Mouse (Mus musculus): ENCODE data around the gene Tsc1. TPM values are rescaled to one million over a fixed set of nuclear protein-coding genes. Genes with fewer than 3 reads are reported as not detected.

Gene Tsc1
- polyA plus RNA-seq, 1 experiment from 2014 or later, result 9.8 TPM

- Histone ChIP-seq H3K9ac (ENCODE audit: low read depth, low read length) (peak overlapping the region; percentile 82), H3K27ac (ENCODE audit: low read length) (peak overlapping the region; percentile 98), H3K36me3 (ENCODE audit: control insufficient read depth, insufficient read depth) (no peaks in the 10 kb centered on the region), H3K4me2 (ENCODE audit: low read depth, low read length) (peak overlapping the region; percentile 84), H3K4me1 (ENCODE audit: control insufficient read depth, low read depth, low read length) (peaks cover 40% of the 10 kb centered on the region), H3K27me3 (ENCODE audit: control insufficient read depth, insufficient read depth, low read depth, low read length) (no peaks in the 10 kb centered on the region), H3K9me3 (replicated peaks; ENCODE audit: control insufficient read depth, low read length) (no peaks in the 10 kb centered on the region), H3K4me3 (ENCODE audit: low read depth, low read length) (peak overlapping the region; percentile 73)
- 2% methylated on average over 2 of the region's 2 CpGs for WGBS (ENCODE audit: insufficient replicate concordance)
- no peak for ATAC-seq (ENCODE audit: low read depth)
These were observed 19.9 kb upstream of the Tsc1 start for GRCm38 (mm10) chr2:28621111-28621510.

GRCm38 (mm10) chr2:28621664-28622171 lies 19.3 kb upstream of the Tsc1 start, which contains the start of gene Gfi1b:
Gene Gfi1b, minus strand, starts transcription at chr2:28621982.
- H3K4me3 ChIP-seq (ENCODE audit: low read depth, low read length), result peak within 1 kb of the TSS; percentile 73
- H3K9ac ChIP-seq (ENCODE audit: low read depth, low read length), result peak within 1 kb of the TSS; percentile 82
- peak within 1 kb of the TSS; percentile 98 for H3K27ac ChIP-seq (ENCODE audit: low read length)
- peak; percentile 6 for ATAC-seq (ENCODE audit: low read depth)
- no peaks in the 10 kb centered on the region for H3K27me3 ChIP-seq (ENCODE audit: control insufficient read depth, insufficient read depth, low read depth, low read length)
- no peaks in the 10 kb centered on the region for H3K9me3 ChIP-seq (replicated peaks; ENCODE audit: control insufficient read depth, low read length)
- no peaks in the 10 kb centered on the region for H3K36me3 ChIP-seq (ENCODE audit: control insufficient read depth, insufficient read depth)
- peaks cover 34% of the 10 kb centered on the region for H3K4me1 ChIP-seq (ENCODE audit: control insufficient read depth, low read depth, low read length)
- 1% methylated on average over 16 of the region's 16 CpGs for WGBS (ENCODE audit: insufficient replicate concordance)
- H3K4me2 ChIP-seq (ENCODE audit: low read depth, low read length), result peak within 1 kb of the TSS; percentile 84

GRCm38 (mm10) chr2:28622521-28623124 lies 18.4 kb upstream of the Tsc1 start:
- Histone ChIP-seq H3K4me3 (ENCODE audit: low read depth, low read length) (peak overlapping the region; percentile 73), H3K9me3 (replicated peaks; ENCODE audit: control insufficient read depth, low read length) (no peaks in the 10 kb centered on the region), H3K27me3 (ENCODE audit: control insufficient read depth, insufficient read depth, low read depth, low read length) (no peaks in the 10 kb centered on the region), H3K9ac (ENCODE audit: low read depth, low read length) (no peak overlapping the region), H3K27ac (ENCODE audit: low read length) (no peak overlapping the region), H3K4me2 (ENCODE audit: low read depth, low read length) (peak overlapping the region; percentile 84), H3K4me1 (ENCODE audit: control insufficient read depth, low read depth, low read length) (peaks cover 25% of the 10 kb centered on the region), H3K36me3 (ENCODE audit: control insufficient read depth, insufficient read depth) (no peaks in the 10 kb centered on the region)
- WGBS (ENCODE audit: insufficient replicate concordance), result 15% methylated on average over 10 of the region's 10 CpGs
- ATAC-seq (ENCODE audit: low read depth), result peak; percentile 37; the same call in 1 of the 2 replicates

- H3K27ac ChIP-seq (ENCODE audit: low read length), result no peak overlapping the region
- no peak overlapping the region for H3K4me3 ChIP-seq (ENCODE audit: low read depth, low read length)
- H3K4me1 ChIP-seq (ENCODE audit: control insufficient read depth, low read depth, low read length), result peaks cover 9% of the 10 kb centered on the region
- no peaks in the 10 kb centered on the region for H3K36me3 ChIP-seq (ENCODE audit: control insufficient read depth, insufficient read depth)
- H3K4me2 ChIP-seq (ENCODE audit: low read depth, low read length), result no peak overlapping the region
- ATAC-seq (ENCODE audit: low read depth), result no peak
- H3K9me3 ChIP-seq (replicated peaks; ENCODE audit: control insufficient read depth, low read length), result no peaks in the 10 kb centered on the region
- H3K9ac ChIP-seq (ENCODE audit: low read depth, low read length), result no peak overlapping the region
- WGBS (ENCODE audit: insufficient replicate concordance), result 83% methylated on average over 3 of the region's 3 CpGs
- no peaks in the 10 kb centered on the region for H3K27me3 ChIP-seq (ENCODE audit: control insufficient read depth, insufficient read depth, low read depth, low read length)
These were observed 16.2 kb upstream of the Tsc1 start for GRCm38 (mm10) chr2:28624870-28625269.

GRCm38 (mm10) chr2:28626038-28626437 lies 15.0 kb upstream of the Tsc1 start:
- no peak overlapping the region for H3K27ac ChIP-seq (ENCODE audit: low read length)
- 69% methylated on average over 3 of the region's 3 CpGs for WGBS (ENCODE audit: insufficient replicate concordance)
- no peaks in the 10 kb centered on the region for H3K36me3 ChIP-seq (ENCODE audit: control insufficient read depth, insufficient read depth)
- H3K4me3 ChIP-seq (ENCODE audit: low read depth, low read length), result no peak overlapping the region
- H3K27me3 ChIP-seq (ENCODE audit: control insufficient read depth, insufficient read depth, low read depth, low read length), result no peaks in the 10 kb centered on the region
- no peak overlapping the region for H3K9ac ChIP-seq (ENCODE audit: low read depth, low read length)
- no peaks in the 10 kb centered on the region for H3K9me3 ChIP-seq (replicated peaks; ENCODE audit: control insufficient read depth, low read length)
- H3K4me1 ChIP-seq (ENCODE audit: control insufficient read depth, low read depth, low read length), result peaks cover 9% of the 10 kb centered on the region
- ATAC-seq (ENCODE audit: low read depth), result no peak
- H3K4me2 ChIP-seq (ENCODE audit: low read depth, low read length), result no peak overlapping the region

- no peak for ATAC-seq (ENCODE audit: low read depth)
- H3K4me1 ChIP-seq (ENCODE audit: control insufficient read depth, low read depth, low read length), result no peaks in the 10 kb centered on the region; the same call in 1 of the 2 replicates
- H3K9me3 ChIP-seq (replicated peaks; ENCODE audit: control insufficient read depth, low read length), result no peaks in the 10 kb centered on the region
- H3K4me2 ChIP-seq (ENCODE audit: low read depth, low read length), result no peak overlapping the region
- no peak overlapping the region for H3K4me3 ChIP-seq (ENCODE audit: low read depth, low read length)
- H3K27ac ChIP-seq (ENCODE audit: low read length), result no peak overlapping the region
- no peaks in the 10 kb centered on the region for H3K27me3 ChIP-seq (ENCODE audit: control insufficient read depth, insufficient read depth, low read depth, low read length)
- H3K36me3 ChIP-seq (ENCODE audit: control insufficient read depth, insufficient read depth), result no peaks in the 10 kb centered on the region
- 51% methylated on average over 2 of the region's 2 CpGs for WGBS (ENCODE audit: insufficient replicate concordance)
- H3K9ac ChIP-seq (ENCODE audit: low read depth, low read length), result no peak overlapping the region
These were observed 13.0 kb upstream of the Tsc1 start for GRCm38 (mm10) chr2:28628053-28628452.

- ATAC-seq (ENCODE audit: low read depth), result peak; percentile 86
- 28% methylated on average over 4 of the region's 4 CpGs for WGBS (ENCODE audit: insufficient replicate concordance)
- H3K36me3 ChIP-seq (ENCODE audit: control insufficient read depth, insufficient read depth), result no peaks in the 10 kb centered on the region
- no peaks in the 10 kb centered on the region for H3K27me3 ChIP-seq (ENCODE audit: control insufficient read depth, insufficient read depth, low read depth, low read length)
- no peak overlapping the region for H3K4me3 ChIP-seq (ENCODE audit: low read depth, low read length)
- H3K27ac ChIP-seq (ENCODE audit: low read length), result no peak overlapping the region
- H3K4me1 ChIP-seq (ENCODE audit: control insufficient read depth, low read depth, low read length), result no peaks in the 10 kb centered on the region; the same call in 1 of the 2 replicates
- H3K4me2 ChIP-seq (ENCODE audit: low read depth, low read length), result no peak overlapping the region
- H3K9ac ChIP-seq (ENCODE audit: low read depth, low read length), result no peak overlapping the region
- H3K9me3 ChIP-seq (replicated peaks; ENCODE audit: control insufficient read depth, low read length), result no peaks in the 10 kb centered on the region
These were observed 11.1 kb upstream of the Tsc1 start for GRCm38 (mm10) chr2:28629911-28630381.

- H3K27me3 ChIP-seq (ENCODE audit: control insufficient read depth, insufficient read depth, low read depth, low read length), result no peaks in the 10 kb centered on the region
- ATAC-seq (ENCODE audit: low read depth), result no peak
These were observed 8.4 kb upstream of the Tsc1 start for GRCm38 (mm10) chr2:28632626-28633025.

GRCm38 (mm10) chr2:28633136-28633535 lies 7.9 kb upstream of the Tsc1 start:
- Histone ChIP-seq H3K4me1 (ENCODE audit: control insufficient read depth, low read depth, low read length) (no peaks in the 10 kb centered on the region; the same call in 1 of the 2 replicates), H3K4me3 (ENCODE audit: low read depth, low read length) (no peak overlapping the region), H3K27ac (ENCODE audit: low read length) (no peak overlapping the region), H3K4me2 (ENCODE audit: low read depth, low read length) (no peak overlapping the region), H3K9ac (ENCODE audit: low read depth, low read length) (no peak overlapping the region), H3K36me3 (ENCODE audit: control insufficient read depth, insufficient read depth) (no peaks in the 10 kb centered on the region), H3K9me3 (replicated peaks; ENCODE audit: control insufficient read depth, low read length) (no peaks in the 10 kb centered on the region), H3K27me3 (ENCODE audit: control insufficient read depth, insufficient read depth, low read depth, low read length) (no peaks in the 10 kb centered on the region)
- 16% methylated on average over 4 of the region's 4 CpGs for WGBS (ENCODE audit: insufficient replicate concordance)
- ATAC-seq (ENCODE audit: low read depth), result no peak

More at GRCm38 (mm10) chr2:28632626-28633025, 8.4 kb upstream of the Tsc1 start:
- no peak overlapping the region for H3K4me3 ChIP-seq (ENCODE audit: low read depth, low read length)
- H3K27ac ChIP-seq (ENCODE audit: low read length), result no peak overlapping the region
- no peaks in the 10 kb centered on the region for H3K36me3 ChIP-seq (ENCODE audit: control insufficient read depth, insufficient read depth)
- no peak overlapping the region for H3K9ac ChIP-seq (ENCODE audit: low read depth, low read length)
- H3K9me3 ChIP-seq (replicated peaks; ENCODE audit: control insufficient read depth, low read length), result no peaks in the 10 kb centered on the region
- H3K4me2 ChIP-seq (ENCODE audit: low read depth, low read length), result no peak overlapping the region
- 61% methylated on average over 1 of the region's 1 CpGs for WGBS (ENCODE audit: insufficient replicate concordance)
- no peaks in the 10 kb centered on the region; the same call in 1 of the 2 replicates for H3K4me1 ChIP-seq (ENCODE audit: control insufficient read depth, low read depth, low read length)

Data from liver, embryonic 16.5 days (tissue).